Mouse (Mus musculus) frontal cortex, postnatal 36 days (tissue): ENCODE measurements around the gene Mta2.
"Not testable (repeated sequence)": the region's sequence is repeated elsewhere in the genome, so short reads cannot be mapped to it uniquely, and the experiment has no call there.

Experiments
- DNase-seq, 2 experiments: peaks; one replicate each; pipeline ENCODE4 v3.0.0; 2022; ENCODE audit warnings: low spot score in 2 of 2

The Mta2 gene

GRCm38 (mm10) chr19:8941515-8942217 is at the start of gene Mta2:
TSS of gene Mta2 (plus strand) at chr19:8941875.
- DNase-seq: peak; percentile 91 to 96

- peak; percentile 88 to 90 for DNase-seq
Measured at GRCm38 (mm10) chr19:8892829-8893766, 48.6 kb upstream of the Mta2 start, which contains the start of gene Ints5. TSS of gene Ints5 (plus strand) at chr19:8893005.

- no peak for DNase-seq
Measured at GRCm38 (mm10) chr19:8895397-8895960, 46.2 kb upstream of the Mta2 start.

- DNase-seq: not testable (repeated sequence)
Measured at GRCm38 (mm10) chr19:8896231-8896630, 45.4 kb upstream of the Mta2 start.

GRCm38 (mm10) chr19:8897211-8897864 is 44.3 kb upstream of the Mta2 start:
- DNase-seq: peak; percentile 35 to 42

- DNase-seq: peak; percentile 96 to 97
Measured at GRCm38 (mm10) chr19:8897865-8898495, 43.7 kb upstream of the Mta2 start, which contains the start of gene Ganab. TSS of gene Ganab (plus strand) at chr19:8898071.

GRCm38 (mm10) chr19:8898576-8898975 is 43.1 kb upstream of the Mta2 start:
- no peak for DNase-seq

GRCm38 (mm10) chr19:8899079-8899478 is 42.6 kb upstream of the Mta2 start:
- DNase-seq: no peak

GRCm38 (mm10) chr19:8903412-8903811 is 38.3 kb upstream of the Mta2 start:
- no peak for DNase-seq

- no peak for DNase-seq
Measured at GRCm38 (mm10) chr19:8908531-8908930, 33.1 kb upstream of the Mta2 start.

GRCm38 (mm10) chr19:8911810-8912209 is 29.9 kb upstream of the Mta2 start:
- peak in 1 of 2 experiments; percentile 71 for DNase-seq

- no peak for DNase-seq
Measured at GRCm38 (mm10) chr19:8914212-8914611, 27.5 kb upstream of the Mta2 start.

- no peak for DNase-seq
Measured at GRCm38 (mm10) chr19:8919000-8919399, 22.7 kb upstream of the Mta2 start.

- DNase-seq: no peak
Measured at GRCm38 (mm10) chr19:8919684-8920072, 22.0 kb upstream of the Mta2 start.

GRCm38 (mm10) chr19:8920073-8920736 is 21.5 kb upstream of the Mta2 start, which contains the start of gene B3gat3:
TSS of gene B3gat3 (plus strand) at chr19:8920374.
- peak; percentile 94 to 96 for DNase-seq

GRCm38 (mm10) chr19:8920836-8921291 is 20.8 kb upstream of the Mta2 start:
- no peak for DNase-seq

- no peak for DNase-seq
Measured at GRCm38 (mm10) chr19:8921741-8922140, 19.9 kb upstream of the Mta2 start.

- no peak for DNase-seq
Measured at GRCm38 (mm10) chr19:8926766-8927165, 14.9 kb upstream of the Mta2 start.

- no peak for DNase-seq
Measured at GRCm38 (mm10) chr19:8927891-8928525, 13.7 kb upstream of the Mta2 start.

- DNase-seq: no peak
Measured at GRCm38 (mm10) chr19:8928689-8929223, 12.9 kb upstream of the Mta2 start.
